Mouse (Mus musculus): ENCODE data around the gene Klf1. TPM values are rescaled to one million over a fixed set of nuclear protein-coding genes. Genes with fewer than 3 reads are reported as not detected.

Klf1 gene
- polyA plus RNA-seq, 1 experiment: 0.10 TPM

- H3K36me3 ChIP-seq (ENCODE audit: control insufficient read depth, insufficient read depth): no peaks in the 10 kb centered on the region
- TF ChIP-seq E2F4 (IDR thresholded peaks at IDR 0.05; ENCODE audit: insufficient read depth) (no peak), TCF3 (IDR thresholded peaks at IDR 0.05; ENCODE audit: insufficient read length, low read depth) (no peak), MAX (IDR thresholded peaks at IDR 0.05; ENCODE audit: low read depth) (no peak), SRF (IDR thresholded peaks at IDR 0.05; ENCODE audit: control insufficient read depth, insufficient read length, low read depth) (no peak), POLR2A (IDR thresholded peaks at IDR 0.05; ENCODE audit: insufficient read length, low read depth) (no peak), MYOD1 (IDR thresholded peaks at IDR 0.05; ENCODE audit: control insufficient read depth in 1 of 3, insufficient read length in 2 of 3, low read depth in 2 of 3) (no peak), TCF12 (IDR thresholded peaks at IDR 0.05; ENCODE audit: insufficient read depth, poor library complexity, severe bottlenecking) (no peak), POLR2AphosphoS2 (IDR thresholded peaks at IDR 0.05; ENCODE audit: insufficient read length, low read depth) (no peak), REST (IDR thresholded peaks at IDR 0.05; ENCODE audit: insufficient read depth, insufficient read length) (no peak), CEBPB (IDR thresholded peaks at IDR 0.05; ENCODE audit: insufficient read depth, poor library complexity, severe bottlenecking) (no peak), MYOG (IDR thresholded peaks at IDR 0.05; ENCODE audit: control insufficient read depth in 1 of 3, insufficient read depth in 1 of 3, insufficient read length in 2 of 3, low read depth in 2 of 3) (no peak), USF1 (IDR thresholded peaks at IDR 0.05; ENCODE audit: low read depth) (no peak)
- no peak within 1 kb of the TSS for H3ac ChIP-seq (ENCODE audit: control insufficient read depth, insufficient read length)
- no peak within 1 kb of the TSS for H3K4me3 ChIP-seq
- H3K79me2 ChIP-seq (ENCODE audit: control insufficient read depth, insufficient read depth): no peaks in the 10 kb centered on the region
- H3K27me3 ChIP-seq (ENCODE audit: control insufficient read depth, insufficient read depth, insufficient read length): peaks cover 44% of the 10 kb centered on the region
- no peak within 1 kb of the TSS for H3K4me2 ChIP-seq (ENCODE audit: low read depth)
Observed at GRCm38 (mm10) chr8:84936962-84937546, 35.3 kb downstream of the Klf1 start, which contains the start of gene Mast1. Mast1 (minus strand) TSS chr8:84937359.

- peaks cover 44% of the 10 kb centered on the region for H3K27me3 ChIP-seq (ENCODE audit: control insufficient read depth, insufficient read depth, insufficient read length)
- no peak overlapping the region for H3K4me3 ChIP-seq
- no peaks in the 10 kb centered on the region for H3K79me2 ChIP-seq (ENCODE audit: control insufficient read depth, insufficient read depth)
- no peaks in the 10 kb centered on the region for H3K36me3 ChIP-seq (ENCODE audit: control insufficient read depth, insufficient read depth)
- no peak overlapping the region for H3ac ChIP-seq (ENCODE audit: control insufficient read depth, insufficient read length)
- TF ChIP-seq SRF (IDR thresholded peaks at IDR 0.05; ENCODE audit: control insufficient read depth, insufficient read length, low read depth) (no peak), TCF12 (IDR thresholded peaks at IDR 0.05; ENCODE audit: insufficient read depth, poor library complexity, severe bottlenecking) (no peak), POLR2A (IDR thresholded peaks at IDR 0.05; ENCODE audit: insufficient read length, low read depth) (no peak), REST (IDR thresholded peaks at IDR 0.05; ENCODE audit: insufficient read depth, insufficient read length) (no peak), MYOG (IDR thresholded peaks at IDR 0.05; ENCODE audit: control insufficient read depth in 1 of 3, insufficient read depth in 1 of 3, insufficient read length in 2 of 3, low read depth in 2 of 3) (no peak), MYOD1 (IDR thresholded peaks at IDR 0.05; ENCODE audit: control insufficient read depth in 1 of 3, insufficient read length in 2 of 3, low read depth in 2 of 3) (no peak), CEBPB (IDR thresholded peaks at IDR 0.05; ENCODE audit: insufficient read depth, poor library complexity, severe bottlenecking) (no peak), USF1 (IDR thresholded peaks at IDR 0.05; ENCODE audit: low read depth) (no peak), TCF3 (IDR thresholded peaks at IDR 0.05; ENCODE audit: insufficient read length, low read depth) (no peak)
- no peak overlapping the region for H3K4me2 ChIP-seq (ENCODE audit: low read depth)
Observed at GRCm38 (mm10) chr8:84937620-84938485, 36.1 kb downstream of the Klf1 start.

- Histone ChIP-seq H3K4me2 (ENCODE audit: low read depth) (no peak overlapping the region), H3ac (ENCODE audit: control insufficient read depth, insufficient read length) (no peak overlapping the region), H3K79me2 (ENCODE audit: control insufficient read depth, insufficient read depth) (no peaks in the 10 kb centered on the region), H3K4me3 (no peak overlapping the region), H3K36me3 (ENCODE audit: control insufficient read depth, insufficient read depth) (no peaks in the 10 kb centered on the region), H3K27me3 (ENCODE audit: control insufficient read depth, insufficient read depth, insufficient read length) (peaks cover 26% of the 10 kb centered on the region)
- TF ChIP-seq E2F4 (IDR thresholded peaks at IDR 0.05; ENCODE audit: insufficient read depth): no peak
- no peak for TF ChIP-seq REST (IDR thresholded peaks at IDR 0.05; ENCODE audit: insufficient read depth, insufficient read length)
- TF ChIP-seq CEBPB (IDR thresholded peaks at IDR 0.05; ENCODE audit: insufficient read depth, poor library complexity, severe bottlenecking): no peak
- TF ChIP-seq POLR2AphosphoS2 (IDR thresholded peaks at IDR 0.05; ENCODE audit: insufficient read length, low read depth): no peak
- TF ChIP-seq TCF3 (IDR thresholded peaks at IDR 0.05; ENCODE audit: insufficient read length, low read depth): no peak
- TF ChIP-seq SRF (IDR thresholded peaks at IDR 0.05; ENCODE audit: control insufficient read depth, insufficient read length, low read depth): no peak
- no peak for TF ChIP-seq POLR2A (IDR thresholded peaks at IDR 0.05; ENCODE audit: insufficient read length, low read depth)
- TF ChIP-seq USF1 (IDR thresholded peaks at IDR 0.05; ENCODE audit: low read depth): no peak
- no peak for TF ChIP-seq MYOD1 (IDR thresholded peaks at IDR 0.05; ENCODE audit: control insufficient read depth in 1 of 3, insufficient read length in 2 of 3, low read depth in 2 of 3)
- no peak for TF ChIP-seq MAX (IDR thresholded peaks at IDR 0.05; ENCODE audit: low read depth)
- TF ChIP-seq MYOG (IDR thresholded peaks at IDR 0.05; ENCODE audit: control insufficient read depth in 1 of 3, insufficient read depth in 1 of 3, insufficient read length in 2 of 3, low read depth in 2 of 3): no peak
- TF ChIP-seq TCF12 (IDR thresholded peaks at IDR 0.05; ENCODE audit: insufficient read depth, poor library complexity, severe bottlenecking): no peak
Observed at GRCm38 (mm10) chr8:84943699-84944098, 42.0 kb downstream of the Klf1 start.

GRCm38 (mm10) chr8:84944478-84945160 is 42.9 kb downstream of the Klf1 start:
- H3K79me2 ChIP-seq (ENCODE audit: control insufficient read depth, insufficient read depth): no peaks in the 10 kb centered on the region
- H3K36me3 ChIP-seq (ENCODE audit: control insufficient read depth, insufficient read depth): no peaks in the 10 kb centered on the region
- H3K4me2 ChIP-seq (ENCODE audit: low read depth): peak overlapping the region; percentile 9
- no peak for TF ChIP-seq POLR2AphosphoS2 (IDR thresholded peaks at IDR 0.05; ENCODE audit: insufficient read length, low read depth)
- no peak for TF ChIP-seq USF1 (IDR thresholded peaks at IDR 0.05; ENCODE audit: low read depth)
- no peak for TF ChIP-seq TCF3 (IDR thresholded peaks at IDR 0.05; ENCODE audit: insufficient read length, low read depth)
- no peak for TF ChIP-seq SRF (IDR thresholded peaks at IDR 0.05; ENCODE audit: control insufficient read depth, insufficient read length, low read depth)
- TF ChIP-seq MYOD1 (IDR thresholded peaks at IDR 0.05; ENCODE audit: control insufficient read depth in 1 of 3, insufficient read length in 2 of 3, low read depth in 2 of 3): no peak
- TF ChIP-seq CEBPB (IDR thresholded peaks at IDR 0.05; ENCODE audit: insufficient read depth, poor library complexity, severe bottlenecking): no peak
- TF ChIP-seq E2F4 (IDR thresholded peaks at IDR 0.05; ENCODE audit: insufficient read depth): no peak
- TF ChIP-seq TCF12 (IDR thresholded peaks at IDR 0.05; ENCODE audit: insufficient read depth, poor library complexity, severe bottlenecking): no peak
- no peak for TF ChIP-seq MAX (IDR thresholded peaks at IDR 0.05; ENCODE audit: low read depth)
- no peak for TF ChIP-seq REST (IDR thresholded peaks at IDR 0.05; ENCODE audit: insufficient read depth, insufficient read length)
- no peak for TF ChIP-seq MYOG (IDR thresholded peaks at IDR 0.05; ENCODE audit: control insufficient read depth in 1 of 3, insufficient read depth in 1 of 3, insufficient read length in 2 of 3, low read depth in 2 of 3)
- no peak for TF ChIP-seq POLR2A (IDR thresholded peaks at IDR 0.05; ENCODE audit: insufficient read length, low read depth)
- no peak overlapping the region for H3K4me3 ChIP-seq
- H3K27me3 ChIP-seq (ENCODE audit: control insufficient read depth, insufficient read depth, insufficient read length): peaks cover 27% of the 10 kb centered on the region
- H3ac ChIP-seq (ENCODE audit: control insufficient read depth, insufficient read length): no peak overlapping the region
